Comparison of ENCODE assay signal across 8 mouse cellular contexts in genomic region chr13:58273411-58274258, GRCm38 (mm10). TPM values are rescaled to one million over a fixed set of nuclear protein-coding genes. Genes with fewer than 3 reads are reported as not detected.
A peak's percentile ranks its signal among the peaks of the same experiment; 100 is the strongest.
DNase-seq lines count a peak whose midpoint lies in the region; ATAC-seq lines count a peak whose summit lies in the region.

No protein-coding gene starts in this region.

- peak; percentile 49 to 78 for DNase-seq in adrenal gland, adult (ENCODE audit: inconsistent age in 2 of 2, low spot score in 1 of 2)
- no peak for DNase-seq in adrenal gland, adult 8-10 months
- peak; percentile 82 for DNase-seq in ZHBTc4 (ENCODE audit: low read depth, low spot score)
- peak; percentile 29 for DNase-seq in embryo, embryonic 11.5 days (ENCODE audit: low read depth, low spot score)
- DNase-seq in left cerebral cortex, postnatal 25 days (ENCODE audit: low spot score in 2 of 2): peak; percentile 7 to 22
- peak; percentile 31 for DNase-seq in right cerebral cortex, postnatal 25 days

- WGBS in heart, embryonic 14.5 days: under 1% methylated on average over 108 of the region's 115 CpGs

- no peaks in the 10 kb centered on the region for H3K36me3 ChIP-seq in heart, embryonic 14.5 days (ENCODE audit: control insufficient read depth, insufficient read depth, low read length)

- intact Hi-C loops in left cerebral cortex, postnatal 25 days (cut with DNase I): loop anchor here (10.0 kb wide), 1 partner anchor 89 kb away; no protein-coding TSS in a partner anchor

- peak; percentile 49 for ATAC-seq in heart, embryonic 14.5 days (ENCODE audit: insufficient number of reproducible peaks, insufficient read depth, low FRiP score, low read depth)
- peak; percentile 35 for ATAC-seq in megakaryocyte, adult 5-6 weeks (ENCODE audit: poor library complexity, severe bottlenecking)

- H3K9me3 ChIP-seq in heart, embryonic 14.5 days (ENCODE audit: control insufficient read depth, low read length): no peaks in the 10 kb centered on the region

- peak overlapping the region; percentile 93 to 96 for H3K4me3 ChIP-seq in heart, embryonic 14.5 days (ENCODE audit: control insufficient read depth in 1 of 2, insufficient read depth in 1 of 2, low read depth in 1 of 2, low read length in 2 of 2)

- peaks cover 8% of the 10 kb centered on the region for H3K27me3 ChIP-seq in heart, embryonic 14.5 days (ENCODE audit: control insufficient read depth, insufficient read depth, low read length)

- H3K9ac ChIP-seq in heart, embryonic 14.5 days (ENCODE audit: low read length): peak overlapping the region; percentile 91

- H3K4me2 ChIP-seq in heart, embryonic 14.5 days (ENCODE audit: low read length): peak overlapping the region; percentile 80

- peak overlapping the region; percentile 31 to 80; a peak in 2 of 4 replicates for H3K27ac ChIP-seq in heart, embryonic 14.5 days (replicated peaks in 1 of 2; ENCODE audit: control insufficient read depth in 1 of 2, insufficient read depth in 1 of 2, low read depth in 2 of 2, low read length in 2 of 2)

- peaks cover 4 to 13% of the 10 kb centered on the region in 2 experiments for H3K4me1 ChIP-seq in heart, embryonic 14.5 days (ENCODE audit: control insufficient read depth in 2 of 2, insufficient read depth in 2 of 2, low read length in 2 of 2)

RNA-seq across cellular contexts. Expression of gene Gkap1, which starts 1.9 kb away (rescaled TPM):
- 10 to 100 TPM; 44.8 to 74.5 (median 52.1) TPM for total RNA-seq in adrenal gland, adult 8-10 months (2022)
- 32.1 and 34.1 TPM in 2 replicates for polyA plus RNA-seq in heart, embryonic 14.5 days (2014; fragmentation: Nextera tagmentation; extraction: Ambion mirVana)
- 10 to 100 TPM; 16.8 to 18.3 TPM for total RNA-seq in left cerebral cortex, postnatal 25 days (2021)
- 8.9 and 16.6 TPM in 2 replicates for total RNA-seq in megakaryocyte, adult 5-6 weeks (2015)
- total RNA-seq in megakaryocyte, adult 5-6 weeks (2017): 7.9 and 10.0 TPM in 2 replicates

RNA-seq across cellular contexts. Expression of gene Ubqln1, which starts 58.2 kb away (rescaled TPM):
- 100 to 1,000 TPM in 3 of 4 experiments, 10 to 100 TPM in 1; 97.7 to 135 (median 106) TPM for total RNA-seq in adrenal gland, adult 8-10 months (2022)
- 66.6 and 67.2 TPM in 2 replicates for polyA plus RNA-seq in heart, embryonic 14.5 days (2014; fragmentation: Nextera tagmentation; extraction: Ambion mirVana)
- 100 to 1,000 TPM; 141 TPM for total RNA-seq in left cerebral cortex, postnatal 25 days (2021)
- total RNA-seq in megakaryocyte, adult 5-6 weeks (2015): 48.1 and 49.5 TPM in 2 replicates
- total RNA-seq in megakaryocyte, adult 5-6 weeks (2017): 55.3 and 61.5 TPM in 2 replicates
